Comparison of ENCODE assay signal across 21 mouse cellular contexts in genomic region chr1:172701381-172701780, GRCm38 (mm10). TPM values are rescaled to one million over a fixed set of nuclear protein-coding genes. Genes with fewer than 3 reads are reported as not detected.
DNase-seq lines count a peak whose midpoint lies in the region; TF ChIP-seq lines count a peak whose summit lies in the region.
"Had no signal": no experiment of that assay in that cellular context is flagged by ENCODE, and none has a peak within 500 bp of the region (broad histone marks: within the 10 kb centered on the region; RNA-seq: fewer than 3 reads in every experiment).

No protein-coding gene starts in this region.

- H3K9ac ChIP-seq in ES-E14 (ENCODE audit: insufficient read depth, low read depth, low read length, poor library complexity, severe bottlenecking) = no peak overlapping the region
- H3K9ac ChIP-seq: embryonic facial prominence, embryonic 12.5 days; forebrain, embryonic 13.5 days; forebrain, embryonic 15.5 days; forebrain, postnatal 0 days had no signal

- no peak overlapping the region for H3K27ac ChIP-seq in ES-E14 (ENCODE audit: insufficient read depth, low read depth, low read length, poor library complexity, severe bottlenecking)
- H3K27ac ChIP-seq: embryonic facial prominence, embryonic 10.5 days; embryonic facial prominence, embryonic 12.5 days; forebrain, embryonic 13.5 days; forebrain, embryonic 15.5 days had no signal

- in situ Hi-C loops in ES-E14 (cut with MboI; ENCODE audit: low sequenced_read_pairs in 2 of 2, unreplicated experiment in 2 of 2) = no loop called here

- H3K4me1 ChIP-seq in ES-E14 (ENCODE audit: control insufficient read depth in 2 of 2, insufficient read depth in 2 of 2, low read length in 2 of 2, poor library complexity in 1 of 2) = peaks cover 0 to 3% of the 10 kb centered on the region in 2 experiments; a peak in 1 of 4 replicates
- H3K4me1 ChIP-seq: embryonic facial prominence, embryonic 10.5 days; embryonic facial prominence, embryonic 12.5 days; forebrain, embryonic 13.5 days; forebrain, embryonic 15.5 days had no signal

- H3K36me3 ChIP-seq in ES-E14 (ENCODE audit: control insufficient read depth, insufficient read depth, low read length, poor library complexity, severe bottlenecking) = no peaks in the 10 kb centered on the region
- H3K36me3 ChIP-seq: embryonic facial prominence, embryonic 10.5 days; embryonic facial prominence, embryonic 12.5 days; forebrain, embryonic 15.5 days had no signal

- DNase-seq in ES-CJ7 (ENCODE audit: low read depth, low spot score) (peak; percentile 79), ES-E14 (ENCODE audit: low read depth, low spot score) (peak; percentile 25), WW6 (ENCODE audit: low read depth, low spot score) (peak; percentile 16)
- DNase-seq in gastrocnemius, postnatal 4 days (ENCODE audit: low spot score in 2 of 2) = no peak
- DNase-seq in urinary bladder, postnatal 10 days (ENCODE audit: low spot score) = no peak
- DNase-seq in frontal cortex, postnatal 10 days (ENCODE audit: low spot score in 2 of 2) = no peak
- DNase-seq: adrenal gland, adult 8-10 months; adrenal gland, postnatal 14 days; adrenal gland, postnatal 36 days; cerebellum, adult 11-12 months; cerebellum, adult 2 months; cerebellum, adult 9-10 months; cerebellum, postnatal 10 days; cerebellum, postnatal 25 days; forebrain, postnatal 0 days had no signal

- H3K4me3 ChIP-seq in ES-E14 (ENCODE audit: insufficient read depth in 1 of 2, low read depth in 1 of 2, low read length in 2 of 2, poor library complexity in 1 of 2, severe bottlenecking in 1 of 2) = no peak overlapping the region
- H3K4me3 ChIP-seq: embryonic facial prominence, embryonic 10.5 days; embryonic facial prominence, embryonic 12.5 days; forebrain, embryonic 13.5 days; forebrain, embryonic 15.5 days had no signal

- H3K9me3 ChIP-seq in ES-E14 (ENCODE audit: control insufficient read depth, insufficient read depth, low read depth, low read length) = no peaks in the 10 kb centered on the region
- H3K9me3 ChIP-seq: embryonic facial prominence, embryonic 10.5 days; embryonic facial prominence, embryonic 12.5 days; forebrain, embryonic 13.5 days; forebrain, embryonic 15.5 days had no signal

TF ChIP-seq in ES-E14, 5 proteins besides CTCF, POLR2A, EP300 and RAD21:
- TF ChIP-seq MAFK (IDR thresholded peaks at IDR 0.05; ENCODE audit: insufficient read depth, low read depth, low read length) (no peak), ZNF384 (IDR thresholded peaks at IDR 0.05; ENCODE audit: low read depth, low read length) (no peak), CHD2 (IDR thresholded peaks at IDR 0.05; ENCODE audit: low read depth, low read length) (no peak), ZC3H11A (IDR thresholded peaks at IDR 0.05; ENCODE audit: borderline replicate concordance, low read depth, low read length) (no peak), HCFC1 (IDR thresholded peaks at IDR 0.05; ENCODE audit: borderline replicate concordance, insufficient read depth, low read length) (no peak)

RNA-seq across cellular contexts. Expression of gene Crp, which starts 3.5 kb away (rescaled TPM):
- not detected in 2 replicates for total RNA-seq in ES-E14 (2012; rRNA removed)
- under 1 TPM; 0.21 to 0.29 TPM for total RNA-seq in gastrocnemius, postnatal 4 days (2021)
- total RNA-seq: adrenal gland, adult 18-20 months; MEL had no signal

Comparison
In these comparisons a context has a peak if more than half of its experiments do, and no peak if none do; other contexts are left out.
1. DNase-seq: peak in ES-CJ7 (single experiment), ES-E14 (single experiment) and WW6 (single experiment); none in gastrocnemius, postnatal 4 days (0 of 2), urinary bladder, postnatal 10 days (single experiment) and frontal cortex, postnatal 10 days (0 of 2).